Mouse (Mus musculus) c-Kit-negative CD71-positive TER-119-positive erythroid progenitor cells, embryonic 14.5 days (primary cell): ENCODE results near the gene Dlat.
"Not testable (repeated sequence)": the region's sequence is repeated elsewhere in the genome, so short reads cannot be mapped to it uniquely, and the experiment has no call there.

Experiments used
- DNase-seq: peaks from one replicate; pipeline ENCODE4 v3.0.0-alpha.2; 2013; ENCODE audit warnings: low read depth, low spot score

Gene Dlat

DNA sequence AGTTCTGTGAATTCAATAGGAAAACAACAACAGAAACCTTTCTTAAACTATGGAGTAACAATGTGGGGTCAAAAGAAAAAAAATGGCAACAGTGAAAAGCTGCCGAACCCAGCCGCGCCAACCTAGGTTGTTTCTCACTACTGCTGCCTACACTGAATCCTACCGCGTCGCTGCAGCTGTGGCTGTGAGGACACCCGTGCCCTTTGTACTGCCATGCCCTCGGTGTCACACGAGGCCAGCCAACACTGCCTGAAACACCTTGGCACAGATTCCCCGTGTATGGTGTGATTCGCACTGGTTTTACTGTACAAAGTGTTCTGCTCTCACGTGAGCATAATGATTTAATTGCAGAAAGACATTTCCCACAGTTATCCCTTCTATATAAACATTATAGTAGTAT is 851 bp upstream of the Dlat start:
- DNase-seq: no peak

DNA sequence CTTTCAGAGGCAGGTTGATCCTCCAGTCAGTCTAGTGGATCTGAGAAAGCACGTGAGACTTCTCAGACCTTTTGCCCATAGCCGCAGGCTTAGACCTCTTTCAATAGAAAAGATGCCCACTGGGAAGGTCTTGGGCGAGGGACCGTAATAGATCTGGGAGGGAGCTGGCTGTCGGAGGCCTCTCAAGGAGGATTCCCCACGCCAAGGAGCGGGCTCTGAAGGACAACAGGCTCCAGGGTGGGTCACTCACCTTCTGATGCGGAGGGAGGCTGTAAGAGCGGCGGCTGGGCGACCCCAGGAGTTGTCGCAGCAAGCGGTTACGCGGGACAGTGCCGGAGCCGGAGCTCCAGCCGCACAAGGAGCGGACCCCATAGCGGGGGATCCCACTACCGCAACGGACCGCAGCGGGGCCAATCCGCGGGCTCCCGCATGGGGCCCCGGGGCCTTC is 615 bp downstream of the Dlat start:
- DNase-seq: no peak

DNA sequence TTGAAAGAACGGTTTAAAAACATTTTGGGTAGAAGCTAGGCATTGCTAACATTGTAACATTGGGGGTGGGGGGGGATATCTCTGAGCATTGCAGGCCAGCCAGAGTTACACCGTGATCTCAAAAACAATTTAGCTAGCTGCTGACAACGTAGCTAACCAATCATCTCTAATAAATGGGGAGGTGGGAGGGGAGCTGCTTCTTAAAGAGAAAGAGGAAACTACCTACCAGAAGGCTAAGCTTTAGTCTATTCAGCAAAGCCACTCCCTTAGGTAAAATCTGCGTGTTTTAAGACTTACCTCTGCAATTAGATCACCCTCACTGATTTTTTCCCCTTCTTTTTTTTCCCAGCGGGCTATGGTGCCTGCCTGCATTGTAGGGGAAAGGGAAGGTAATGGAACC is 1.2 kb downstream of the Dlat start:
- DNase-seq: no peak

DNA sequence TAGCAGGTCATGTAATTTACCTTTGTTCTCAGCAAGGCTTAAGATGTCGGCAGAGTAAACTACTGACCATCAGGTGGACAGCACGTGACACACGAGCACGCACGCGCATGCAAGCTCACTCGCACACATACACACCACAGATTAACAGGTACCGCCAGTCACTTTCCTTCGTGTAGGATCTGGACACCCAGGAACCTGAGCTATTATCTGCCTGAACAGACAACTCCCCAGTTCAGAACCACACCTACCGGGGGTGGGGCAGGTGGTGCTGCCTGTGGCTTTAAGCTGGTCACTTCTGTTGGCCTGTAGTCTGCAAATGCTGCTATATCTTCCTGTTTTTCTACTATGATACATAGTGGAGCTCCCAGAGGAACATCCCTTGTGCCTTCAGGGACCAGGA is 9.1 kb downstream of the Dlat start:
- no peak for DNase-seq

DNA sequence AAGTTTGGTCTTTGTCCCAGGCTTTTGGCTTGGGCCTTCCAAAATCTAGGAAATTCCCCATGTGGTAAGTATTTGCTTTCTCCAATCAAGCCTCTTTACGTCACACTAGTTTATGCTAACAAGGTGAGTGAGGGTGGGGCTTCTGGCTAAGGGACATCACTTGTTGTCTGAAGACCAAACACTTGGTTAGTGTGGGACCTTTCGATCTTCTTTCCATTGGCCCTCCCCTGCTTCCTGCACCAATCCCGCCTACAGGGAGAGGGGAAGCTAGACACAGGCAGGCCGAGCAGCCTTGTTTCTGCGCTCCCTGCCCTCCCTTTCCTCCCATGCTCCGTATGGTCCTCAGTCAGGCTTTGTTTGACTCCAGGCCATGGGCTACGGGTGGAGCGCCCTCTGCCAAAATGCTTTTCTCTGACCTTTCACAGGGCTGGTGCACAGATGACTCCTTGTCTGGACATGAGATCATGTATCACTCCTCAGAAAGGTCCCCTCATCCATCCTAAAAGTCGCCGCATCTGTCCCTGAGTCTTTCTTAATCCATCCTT is 12.7 kb downstream of the Dlat start:
- no peak for DNase-seq

DNA sequence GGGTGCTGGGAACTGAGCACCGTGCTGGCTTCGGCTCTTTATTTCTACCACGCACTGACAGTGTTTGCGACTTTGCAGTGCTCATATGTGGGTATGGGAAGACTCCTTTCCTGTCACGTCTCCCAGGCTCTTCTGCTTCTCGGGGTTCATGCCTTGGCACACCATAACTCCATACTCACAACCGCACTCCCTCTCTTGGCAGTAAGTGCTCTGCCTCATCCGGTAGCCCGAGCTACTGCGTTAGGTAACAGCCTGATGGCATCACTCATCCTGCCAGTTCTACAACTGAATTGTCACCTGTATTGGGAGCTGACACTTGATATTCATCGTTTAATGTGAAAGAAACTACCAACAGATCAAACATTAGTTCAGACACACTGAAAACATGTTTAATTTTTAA is 25.3 kb downstream of the Dlat start:
- no peak for DNase-seq

DNA sequence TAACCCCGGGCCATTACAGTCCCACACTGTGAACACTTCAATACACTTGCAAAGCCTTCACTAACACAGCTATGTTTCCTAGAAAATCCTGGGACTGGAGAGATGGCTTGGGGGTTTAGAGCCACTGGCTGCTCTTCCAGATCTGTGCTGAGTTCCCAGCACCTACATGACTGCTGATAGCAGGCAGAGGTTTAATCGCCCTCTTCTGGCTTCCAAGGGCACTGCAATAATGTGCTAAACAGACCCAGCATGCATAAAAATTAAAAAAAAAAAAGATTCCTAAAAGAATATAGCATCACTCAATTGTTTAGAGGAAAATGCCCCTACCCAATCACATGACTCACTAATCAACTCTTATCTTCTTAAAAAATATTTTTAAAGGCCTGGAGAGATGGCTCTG is 26.5 kb downstream of the Dlat start:
- no peak for DNase-seq

DNA sequence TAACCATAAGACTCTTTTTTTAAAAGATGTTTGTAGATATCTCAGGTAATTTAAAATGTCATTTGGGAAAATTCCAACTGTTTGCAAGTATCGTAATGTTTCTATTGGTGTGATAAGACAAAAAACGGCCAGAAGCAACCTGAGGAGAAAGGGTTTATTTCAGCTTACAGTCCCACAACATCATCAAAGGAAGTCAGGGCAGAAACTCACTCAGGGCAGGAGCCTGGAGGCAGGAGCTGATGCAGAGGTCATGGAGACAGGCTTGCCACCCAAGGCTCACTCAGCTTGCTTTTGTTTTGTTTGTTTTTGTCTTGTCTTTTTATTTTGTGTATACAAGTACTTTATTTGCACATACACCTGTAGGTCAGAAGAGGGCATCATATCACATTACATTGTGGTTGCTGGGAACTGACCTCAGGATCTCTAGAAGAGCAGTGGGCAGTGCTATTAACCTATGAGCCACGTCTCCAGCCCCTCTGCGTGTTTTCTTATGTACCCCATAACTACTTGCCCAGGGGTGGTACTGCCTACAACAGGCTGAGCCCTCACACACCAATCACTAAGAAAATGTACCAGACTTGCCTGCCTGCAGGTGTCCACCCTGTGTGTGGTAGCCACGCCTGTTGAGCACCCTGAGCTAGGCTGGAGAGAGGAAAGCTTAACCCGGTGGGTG is 27.4 kb downstream of the Dlat start:
- no peak for DNase-seq

DNA sequence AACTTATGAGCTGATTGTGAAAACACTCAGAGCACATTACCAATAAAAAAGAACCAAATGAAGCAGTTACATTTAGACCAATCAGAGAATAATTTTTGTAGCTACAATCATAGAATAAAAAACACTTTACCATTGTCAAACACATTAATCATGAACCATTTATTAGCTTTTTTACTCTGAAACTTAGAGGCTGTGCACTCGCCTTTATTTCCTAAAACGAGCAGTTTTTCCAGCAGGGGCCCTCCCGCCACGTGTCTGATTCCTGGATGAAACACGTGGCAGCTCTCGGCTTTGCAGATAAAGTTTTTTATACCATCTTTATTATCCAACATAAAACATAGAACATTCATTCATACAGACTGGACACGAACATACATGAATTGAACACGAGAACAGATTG is 28.7 kb downstream of the Dlat start:
- DNase-seq: not testable (repeated sequence)

DNA sequence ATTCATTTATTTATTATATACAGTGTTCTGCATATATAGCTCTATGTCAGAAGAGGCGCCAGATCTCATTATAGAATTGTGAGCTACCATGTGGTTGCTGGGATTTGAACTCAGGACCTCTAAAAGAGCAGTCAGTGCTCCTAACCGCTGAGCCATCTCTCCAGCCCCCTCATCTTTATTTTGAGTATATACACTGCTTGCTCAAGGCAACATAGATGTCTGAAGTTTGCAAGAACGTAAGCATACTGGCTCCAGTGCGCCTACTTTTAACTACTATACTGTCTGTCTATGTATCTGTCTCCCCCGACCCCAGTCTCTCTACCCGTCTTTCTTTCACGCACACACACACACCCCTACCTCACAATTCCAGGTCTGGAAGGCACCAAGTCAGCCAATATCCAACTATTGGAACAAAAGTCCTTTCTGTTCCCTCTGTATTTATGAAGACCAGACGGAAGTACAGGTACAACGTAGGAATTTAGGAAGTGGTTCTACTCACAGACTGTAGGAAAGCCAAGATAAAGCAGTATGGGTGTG is 41.7 kb downstream of the Dlat start:
- DNase-seq: no peak

DNA sequence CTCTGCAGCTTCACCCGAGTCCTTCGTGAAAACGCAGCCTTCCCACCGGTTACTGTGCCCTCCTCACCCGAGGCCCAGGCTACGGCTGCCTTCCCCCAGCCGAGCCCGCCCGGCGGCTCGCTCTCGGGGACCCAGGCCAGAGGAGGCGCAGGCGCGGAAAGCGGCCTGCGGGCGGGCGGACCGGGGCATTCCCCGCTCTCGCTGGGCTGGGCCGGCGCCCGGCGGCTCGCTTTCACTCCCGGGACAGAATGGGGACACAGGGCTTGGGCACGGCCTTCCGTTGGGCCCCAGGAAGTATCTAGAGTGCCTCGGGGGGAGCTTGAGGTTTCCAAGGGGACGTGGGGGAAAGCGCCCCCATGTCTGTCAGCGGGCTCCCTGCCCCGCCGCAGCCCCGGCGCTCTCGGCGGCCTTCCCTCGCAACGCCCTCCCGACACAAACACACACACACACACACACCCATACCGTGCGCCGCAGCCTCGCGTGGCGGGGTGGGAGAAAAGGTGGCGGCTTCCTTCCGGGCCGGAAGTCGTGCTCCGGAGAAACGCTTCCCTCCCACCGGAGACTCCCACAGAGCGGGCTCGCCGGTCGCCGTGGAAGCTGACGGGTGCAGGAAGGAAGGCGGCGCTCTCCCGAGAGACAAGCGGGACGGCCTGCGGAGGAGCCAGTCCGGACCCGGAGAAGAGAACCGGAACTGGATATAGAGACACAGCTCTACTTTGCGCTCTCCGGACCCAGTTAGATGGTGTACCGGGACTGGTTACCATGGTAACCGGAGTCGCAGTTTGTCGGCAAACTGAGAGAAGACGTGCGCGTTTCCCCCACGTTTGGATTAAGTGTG is 42.6 kb downstream of the Dlat start, which contains the start of the genes Pih1d2 and Nkapd1:
Gene Pih1d2 (plus strand): TSS at position 556 of the 838 bp plus-strand sequence.
Gene Nkapd1 (minus strand): TSS at position 699 of the 838 bp plus-strand sequence.
- peak; percentile 87 for DNase-seq

DNA sequence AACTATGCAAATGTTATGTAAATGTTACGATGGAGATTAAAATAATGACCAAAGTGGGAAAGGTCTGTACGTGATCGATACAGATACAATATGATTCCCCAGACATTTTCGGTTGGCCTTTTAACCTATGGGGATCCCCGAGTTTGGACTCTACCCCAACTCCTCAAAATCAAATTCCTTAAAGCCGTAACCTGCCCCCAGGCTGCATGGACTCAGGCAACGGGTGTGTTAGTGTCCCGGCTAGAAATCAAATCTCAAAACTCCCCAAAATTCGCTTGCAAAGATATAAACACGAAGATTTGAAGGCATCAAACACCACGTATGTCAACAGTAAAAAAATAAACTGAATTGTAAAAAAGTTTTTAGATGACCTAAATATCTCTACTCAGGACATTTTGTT is 43.4 kb downstream of the Dlat start:
- DNase-seq: no peak

DNA sequence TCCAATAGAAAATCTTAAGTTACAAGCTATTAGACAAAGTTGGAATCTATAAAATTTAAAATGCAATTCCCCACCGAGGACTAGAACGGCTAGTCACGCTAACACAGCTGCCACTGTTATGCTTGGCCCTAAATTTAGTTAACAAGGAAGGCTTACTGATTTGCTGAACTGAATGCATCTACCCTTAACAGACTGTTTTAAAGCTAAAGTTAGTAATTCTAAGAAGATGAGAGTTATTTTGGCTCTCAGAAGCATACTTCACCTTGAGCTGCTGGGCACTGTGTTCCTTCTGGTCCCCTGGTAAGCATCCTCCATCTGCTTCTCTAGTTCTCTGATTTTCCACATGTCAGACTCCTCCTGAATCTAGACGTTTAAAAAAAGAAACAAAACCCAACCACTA is 47.5 kb downstream of the Dlat start:
- DNase-seq: no peak

DNA sequence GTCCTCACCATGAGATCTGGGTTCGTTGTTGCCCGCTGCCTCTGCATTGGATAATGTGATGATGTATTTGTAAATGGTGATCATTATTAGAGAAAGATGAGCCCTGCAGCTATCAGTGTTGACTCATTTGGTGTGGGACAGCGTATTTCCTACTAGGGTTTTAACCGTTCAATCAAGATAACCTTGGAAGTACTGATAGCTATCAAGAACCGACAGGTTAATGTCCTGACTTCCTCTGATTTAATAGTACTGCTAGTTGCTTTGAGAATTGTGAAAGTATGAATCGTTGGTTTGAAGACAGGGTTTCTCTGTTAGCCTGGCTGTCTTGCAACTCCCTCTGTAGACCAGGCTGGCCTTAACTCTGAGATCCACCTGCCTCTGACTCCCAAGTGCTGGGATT is 55.2 kb downstream of the Dlat start:
- no peak for DNase-seq

DNA sequence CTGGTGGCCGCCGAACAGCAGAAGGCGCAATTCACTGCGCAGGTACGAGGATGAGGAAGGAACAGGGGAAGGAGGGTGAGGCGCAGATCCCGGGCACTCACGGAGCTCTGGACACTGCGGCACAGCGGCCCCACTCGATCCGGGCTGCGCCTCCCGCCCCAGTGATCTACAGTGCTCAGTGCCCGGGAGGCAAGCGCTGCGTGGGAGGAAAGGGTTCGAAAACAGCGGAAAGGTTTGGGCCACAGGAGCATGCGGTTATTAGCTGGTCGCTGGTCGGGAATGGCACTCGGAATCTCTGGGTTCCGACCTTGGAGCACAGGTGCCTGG is 55.6 kb downstream of the Dlat start:
- no peak for DNase-seq

DNA sequence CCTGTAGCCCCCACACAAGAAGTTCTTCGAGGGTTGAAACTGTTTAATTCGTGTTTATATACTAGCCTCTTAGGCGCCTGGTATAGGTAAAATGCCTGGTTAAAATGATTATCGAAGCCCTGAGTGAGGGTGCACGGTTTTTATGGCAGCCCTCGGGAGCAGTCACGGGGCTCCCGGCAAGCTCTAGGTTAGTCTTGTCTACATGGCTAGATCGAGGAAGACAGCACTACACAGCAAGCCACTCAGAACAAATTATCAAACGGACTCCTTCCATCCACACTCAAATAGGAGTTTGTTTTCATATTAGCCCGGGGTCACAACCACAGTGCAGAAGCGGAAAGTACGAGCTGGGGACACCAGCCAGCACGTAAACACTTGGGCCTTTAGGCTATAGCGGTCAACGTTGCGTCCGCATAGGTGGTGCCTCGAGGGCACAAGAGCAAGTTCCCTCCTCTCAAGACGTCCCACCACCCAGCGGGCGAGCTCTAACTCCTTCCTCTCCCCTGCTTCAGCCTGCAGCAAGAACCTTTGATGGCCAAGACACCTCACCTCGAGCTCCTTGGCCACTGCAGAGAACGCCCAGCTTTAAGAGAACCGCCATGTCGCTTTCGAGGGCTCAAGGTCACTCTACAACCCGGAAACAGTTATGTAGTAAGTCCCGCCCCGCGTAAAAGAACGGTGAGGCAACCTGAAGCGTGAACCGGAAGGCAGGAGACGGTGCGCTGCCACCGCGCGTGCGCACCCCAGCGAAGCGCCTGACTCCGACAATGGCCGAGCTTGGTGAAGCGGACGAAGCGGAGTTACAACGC is 56.2 kb downstream of the Dlat start, which contains the start of the genes Sdhd and Timm8b:
Gene Sdhd (minus strand): TSS at position 624 of the 809 bp plus-strand sequence.
Gene Timm8b (plus strand): TSS at position 722 of the 809 bp plus-strand sequence.
- DNase-seq: peak; percentile 92

DNA sequence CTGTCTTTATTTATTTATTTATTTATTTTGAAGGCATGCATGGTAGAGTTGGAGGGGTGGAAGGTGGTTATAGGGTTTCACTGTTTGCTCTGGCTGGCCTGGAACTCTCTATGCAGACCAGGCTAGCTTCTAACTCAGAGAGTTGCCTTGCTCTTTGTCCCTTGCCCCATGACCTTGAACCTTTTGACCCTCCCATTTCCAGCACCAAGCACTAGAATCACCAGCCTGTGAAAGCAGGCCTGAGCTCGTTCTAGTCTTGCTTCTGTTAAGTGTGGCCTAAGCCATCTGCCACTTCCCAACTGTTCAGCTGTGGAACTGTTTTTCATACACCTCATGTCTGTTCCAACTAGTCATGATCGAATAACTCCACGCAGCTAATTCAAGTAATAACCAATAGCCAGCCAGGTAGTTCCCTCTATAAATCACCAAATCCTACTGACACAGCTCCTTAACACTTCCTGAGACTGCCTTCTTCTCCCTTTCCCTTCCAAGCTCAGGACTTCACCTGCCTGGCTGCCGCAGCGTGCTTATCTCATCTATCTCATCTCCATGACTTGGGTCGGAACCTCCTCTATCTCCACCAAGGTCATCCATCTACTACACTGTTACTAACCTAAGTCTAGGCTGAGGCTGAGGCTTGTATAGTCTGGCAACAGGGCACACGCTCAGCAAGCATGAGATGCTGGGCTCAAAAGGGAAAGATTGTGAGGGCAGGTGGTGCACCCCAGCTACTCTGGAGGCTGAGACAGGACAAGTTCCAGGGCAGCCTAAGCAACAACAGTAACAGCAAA is 57.3 kb downstream of the Dlat start:
- no peak for DNase-seq

DNA sequence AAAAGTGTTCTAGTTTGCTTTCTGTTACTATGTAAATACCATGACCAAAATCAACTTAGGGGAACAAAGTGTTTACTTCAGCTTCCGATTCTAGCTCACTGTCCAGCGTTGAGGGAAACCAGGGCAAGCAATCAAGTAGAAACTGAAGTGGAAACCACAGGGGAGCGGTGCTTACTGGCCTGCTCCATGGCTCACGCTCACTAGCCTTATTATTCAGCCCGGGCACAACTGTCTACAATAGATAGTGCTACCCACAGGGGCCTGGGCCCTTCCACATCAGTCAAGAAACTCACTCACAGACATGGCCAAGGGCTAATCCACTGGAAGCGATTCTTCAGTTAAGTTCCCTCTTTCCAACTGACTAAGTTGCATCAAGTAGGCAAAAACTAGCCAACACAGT is 58.0 kb downstream of the Dlat start:
- no peak for DNase-seq

DNA sequence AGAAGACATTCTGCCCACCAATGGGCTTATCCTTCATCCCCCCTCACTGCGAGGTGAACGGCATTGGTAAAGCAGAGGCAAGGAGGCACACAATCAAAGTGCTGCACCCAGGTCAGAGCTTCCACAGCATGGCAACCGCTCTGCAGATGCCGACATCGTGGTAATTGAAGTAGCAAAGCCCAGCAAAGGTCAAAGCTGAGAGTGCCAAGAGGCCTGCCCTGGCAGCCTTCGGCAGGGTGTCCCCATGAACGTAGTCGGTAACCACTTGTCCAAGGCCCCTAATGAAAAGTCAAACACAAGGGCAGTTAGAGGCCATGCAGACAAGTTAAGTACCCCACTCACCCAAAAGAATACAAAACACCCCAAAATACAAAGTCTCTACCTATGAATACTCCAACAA is 62.6 kb downstream of the Dlat start:
- DNase-seq: no peak

DNA sequence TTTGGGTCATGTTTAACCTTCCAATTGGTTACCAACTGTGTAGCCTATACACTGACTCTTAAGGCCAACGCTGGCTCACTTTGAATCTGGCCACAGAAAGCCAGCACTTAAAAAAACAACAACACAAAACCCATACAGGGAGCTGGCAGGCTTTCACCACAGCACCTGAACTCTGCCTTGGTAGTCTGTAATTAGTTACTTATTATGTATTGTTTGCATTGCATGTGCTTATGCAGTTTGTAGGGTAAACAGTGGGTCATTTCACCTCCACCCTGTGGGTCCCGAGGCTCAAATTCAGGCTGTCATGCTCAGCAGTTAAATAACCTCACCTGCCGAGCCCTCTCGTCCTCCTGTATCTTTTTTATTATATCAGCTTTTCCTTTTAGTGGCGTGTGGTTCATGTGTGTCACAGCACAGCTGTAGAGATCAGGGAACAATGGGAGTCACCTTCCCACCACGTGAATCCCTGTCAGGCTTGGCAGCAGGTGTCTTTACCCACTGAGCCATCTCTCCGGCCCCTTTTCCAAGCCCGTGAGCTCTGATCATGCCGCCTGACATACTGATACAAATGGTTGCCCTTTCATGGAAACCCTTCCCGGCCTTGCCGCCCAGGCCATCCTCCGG is 64.7 kb downstream of the Dlat start:
- no peak for DNase-seq
